In the genomic region with DNA sequence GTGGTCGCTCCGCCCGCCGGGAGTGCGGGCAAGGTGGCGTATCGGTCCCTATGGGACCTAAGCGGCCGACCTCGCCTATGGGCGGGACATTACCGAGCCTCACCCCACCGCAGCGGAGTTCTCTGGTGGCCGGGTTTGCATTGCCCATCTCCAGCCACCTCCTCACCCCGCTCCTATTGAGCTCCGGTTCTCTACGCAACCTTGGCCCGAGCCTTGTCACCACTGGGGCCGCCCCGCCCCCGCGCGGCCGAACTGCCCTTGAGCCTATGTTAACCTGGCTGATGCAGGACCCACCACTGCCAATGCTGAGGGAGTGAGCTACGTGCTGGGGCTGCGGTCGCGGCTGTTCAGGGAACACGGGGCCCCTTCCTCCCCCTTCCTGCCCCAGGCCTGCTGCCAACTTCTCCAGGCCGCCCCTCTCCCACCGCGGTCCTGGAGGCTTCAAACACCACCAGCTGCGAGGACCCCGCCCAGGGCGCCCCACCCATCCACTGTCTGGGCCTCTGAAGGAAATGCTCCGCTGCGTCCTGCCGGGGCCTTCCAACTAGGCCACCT, we compare ENCODE assay signal across 9 mouse cellular contexts. TPM values are rescaled to one million over a fixed set of nuclear protein-coding genes. Genes with fewer than 3 reads are reported as not detected.
A peak's percentile ranks its signal among the peaks of the same experiment; 100 is the strongest.
DNase-seq lines count a peak whose midpoint lies in the region; ATAC-seq and TF ChIP-seq lines count a peak whose summit lies in the region.
"Had no signal": no experiment of that assay in that cellular context is flagged by ENCODE, and none has a peak within 500 bp of the region (broad histone marks: within the 10 kb centered on the region; RNA-seq: fewer than 3 reads in every experiment).

No protein-coding gene starts in this region.

- peak; percentile 39; the same call in 1 of the 2 replicates for TF ChIP-seq POLR2A in lung, adult 2 months (IDR thresholded peaks at IDR 0.05; ENCODE audit: borderline replicate concordance, extremely low read depth, low read depth, low read length)

- in situ Hi-C loops in Patski (cut with MboI; ENCODE audit: low pct_unique_long_range_greater_than_20kb): no loop called here

- peaks cover 23% of the 10 kb centered on the region for H3K79me3 ChIP-seq in C2C12 (ENCODE audit: low read depth)

- H3K79me2 ChIP-seq in C2C12 (ENCODE audit: control insufficient read depth, insufficient read depth): peaks cover 39% of the 10 kb centered on the region

- peak; percentile 2 for ATAC-seq in Patski
- peak; percentile 18 for ATAC-seq in granulocyte monocyte progenitor cell, adult 5-6 weeks (replicated peaks; ENCODE audit: poor library complexity, severe bottlenecking)
- peak; percentile 20 for ATAC-seq in intestine, postnatal 0 days
- peak; percentile 13; the same call in 1 of the 2 replicates for ATAC-seq in neutrophil, adult 5-6 weeks (ENCODE audit: extremely low read depth, insufficient number of reproducible peaks, low FRiP score, poor library complexity, severe bottlenecking)

- no peaks in the 10 kb centered on the region for H3K9me3 ChIP-seq in intestine, postnatal 0 days (ENCODE audit: control insufficient read depth)

- H3ac ChIP-seq in C2C12 (ENCODE audit: control insufficient read depth, insufficient read length, low read depth): peak overlapping the region; percentile 72

- peak overlapping the region; percentile 97 for H3K27ac ChIP-seq in intestine, postnatal 0 days (ENCODE audit: low read depth, low read length)

- H3K36me3 ChIP-seq in C2C12 (ENCODE audit: control insufficient read depth, insufficient read depth): no peaks in the 10 kb centered on the region
- no peaks in the 10 kb centered on the region for H3K36me3 ChIP-seq in intestine, postnatal 0 days (ENCODE audit: control insufficient read depth, insufficient read depth)

- CTCF ChIA-PET in Patski (lab: Charles Lee): interaction anchor here (1.0 to 2.4 kb wide), 3 partner anchors 85 to 211 kb away, joined by 3 to 13 read pairs (median 3); no protein-coding TSS in a partner anchor

- POLR2A ChIA-PET in Patski (lab: Charles Lee): interaction anchor here (1.1 kb wide), 1 partner anchor 12 kb away, joined by 4 read pairs; no protein-coding TSS in a partner anchor

- DNase-seq in Patski (ENCODE audit: low read depth, low spot score): no peak
- DNase-seq in embryo, embryonic 10.5 days (ENCODE audit: low spot score): peak; percentile 73
- no peak for DNase-seq in lung, adult 2 months
- DNase-seq in urinary bladder, postnatal 36 days (ENCODE audit: low spot score in 2 of 2): peak; percentile 48 to 73

- peak overlapping the region; percentile 72 for H3K9ac ChIP-seq in intestine, postnatal 0 days (ENCODE audit: low read depth, low read length)

- H3K4me2 ChIP-seq in intestine, postnatal 0 days (replicated peaks; ENCODE audit: low read depth): peak overlapping the region; percentile 95

- H3K27me3 ChIP-seq in C2C12 (ENCODE audit: control insufficient read depth, insufficient read depth, insufficient read length): no peaks in the 10 kb centered on the region
- H3K27me3 ChIP-seq in Patski: no peaks in the 10 kb centered on the region
- H3K27me3 ChIP-seq in intestine, postnatal 0 days (replicated peaks; ENCODE audit: control insufficient read depth, insufficient read depth, low read length): no peaks in the 10 kb centered on the region

- TF ChIP-seq CTCF in C2C12 (IDR thresholded peaks at IDR 0.05; ENCODE audit: control insufficient read depth, insufficient read depth, insufficient read length) (no peak), Patski (IDR thresholded peaks at IDR 0.05) (no peak)
- peak; percentile 59 for TF ChIP-seq CTCF in intestine, postnatal 0 days (IDR thresholded peaks at IDR 0.05; ENCODE audit: low read depth)
- no peak for TF ChIP-seq CTCF in lung, adult 2 months (IDR thresholded peaks at IDR 0.05; ENCODE audit: insufficient read depth, low read length)

- under 1% methylated on average over 39 of the region's 39 CpGs for WGBS in intestine, postnatal 0 days
- under 1% methylated on average over 38 of the region's 39 CpGs for WGBS in lung, adult 2 months

- H3K4me3 ChIP-seq in C2C12 (ENCODE audit: insufficient read depth, poor library complexity, severe bottlenecking): peak overlapping the region; percentile 42
- peak overlapping the region; percentile 80 for H3K4me3 ChIP-seq in intestine, postnatal 0 days (ENCODE audit: low read depth, low read length)
- peak overlapping the region; percentile 81 for H3K4me3 ChIP-seq in lung, adult 2 months (replicated peaks; ENCODE audit: extremely low read depth, low read depth, low read length)

- 0 out of 2 replicates have a peak, but pooled peaks cover 3% of the 10 kb centered on the region for H3K4me1 ChIP-seq in intestine, postnatal 0 days (replicated peaks; ENCODE audit: control insufficient read depth, insufficient read depth, low read length)
- H3K4me1 ChIP-seq in lung, adult 2 months (ENCODE audit: control insufficient read depth, insufficient read depth, low read length): peaks cover 9% of the 10 kb centered on the region

TF ChIP-seq in C2C12, 6 proteins besides CTCF, POLR2A, EP300 and RAD21:
- TF ChIP-seq CEBPB (IDR thresholded peaks at IDR 0.05; ENCODE audit: low read depth) (no peak), MAX (IDR thresholded peaks at IDR 0.05) (no peak), MYOG (IDR thresholded peaks at IDR 0.05; ENCODE audit: control insufficient read depth, extremely low read depth, insufficient read length) (no peak)

RNA-seq across cellular contexts. Expression of a gene that starts 0.8 kb away (rescaled TPM):
- polyA plus RNA-seq in C2C12 (2012; fragmentation: generic; extraction: Trizol) (20.1 TPM), Patski (2021) (20.0 TPM)
- 39.9 and 51.5 TPM in 2 replicates for total RNA-seq in granulocyte monocyte progenitor cell, adult 5-6 weeks (2014; fragmentation: Nextera tagmentation)
- total RNA-seq in granulocyte monocyte progenitor cell, adult 5-6 weeks (2017): 11.6 and 24.0 TPM in 2 replicates
- 19.3 and 24.5 TPM in 2 replicates for polyA plus RNA-seq in intestine, postnatal 0 days (2015; fragmentation: Nextera tagmentation; extraction: Ambion mirVana)
- 88.4 and 109 TPM in 2 replicates for polyA plus RNA-seq in lung, adult 2 months (2012; rRNA removed)
- total RNA-seq in neutrophil, adult 5-6 weeks (2017): 118 and 138 TPM in 2 replicates

RNA-seq across cellular contexts. Expression of a gene that starts 22.8 kb away (rescaled TPM):
- polyA plus RNA-seq in C2C12 (2012; fragmentation: generic; extraction: Trizol) (0.06 TPM), Patski (2021) (not detected)
- total RNA-seq in granulocyte monocyte progenitor cell, adult 5-6 weeks (2014; fragmentation: Nextera tagmentation): not detected in 2 replicates
- not detected in 2 replicates for total RNA-seq in granulocyte monocyte progenitor cell, adult 5-6 weeks (2017)
- polyA plus RNA-seq in intestine, postnatal 0 days (2015; fragmentation: Nextera tagmentation; extraction: Ambion mirVana): not detected in 2 replicates
- not detected in 2 replicates for polyA plus RNA-seq in lung, adult 2 months (2012; rRNA removed)
- total RNA-seq in neutrophil, adult 5-6 weeks (2017): not detected in 2 replicates
- polyA plus RNA-seq: large intestine, adult 2 months had no signal

Comparison
In these comparisons a context has a peak if more than half of its experiments do, and no peak if none do; other contexts are left out.
1. DNase-seq: peak in embryo, embryonic 10.5 days (single experiment) and urinary bladder, postnatal 36 days (2 of 2); none in Patski (single experiment) and lung, adult 2 months (single experiment).
2. Peak in every context shown above with its lines, with median percentiles within 50 percentile points of each other: H3K4me3 ChIP-seq and ATAC-seq.